Mouse (Mus musculus) CD4-positive helper T cell, adult 2 months (primary cell): ENCODE measurements at regions not wholly inside any gene's neighbourhood (a gene's known extent, or its start where the extent isn't known, plus 50 kb on each side); places are given as distances from the start of the nearest gene placed in this dataset.
A peak's percentile ranks its signal among the peaks of the same experiment; 100 is the strongest.
"Not testable (repeated sequence)": the region's sequence is repeated elsewhere in the genome, so short reads cannot be mapped to it uniquely, and the experiment has no call there.

Experiments
- DNase-seq: peaks from one replicate; pipeline ENCODE4 v3.0.0-alpha.2; 2012; ENCODE audit warnings: low read depth, missing footprints, low spot score

DNA sequence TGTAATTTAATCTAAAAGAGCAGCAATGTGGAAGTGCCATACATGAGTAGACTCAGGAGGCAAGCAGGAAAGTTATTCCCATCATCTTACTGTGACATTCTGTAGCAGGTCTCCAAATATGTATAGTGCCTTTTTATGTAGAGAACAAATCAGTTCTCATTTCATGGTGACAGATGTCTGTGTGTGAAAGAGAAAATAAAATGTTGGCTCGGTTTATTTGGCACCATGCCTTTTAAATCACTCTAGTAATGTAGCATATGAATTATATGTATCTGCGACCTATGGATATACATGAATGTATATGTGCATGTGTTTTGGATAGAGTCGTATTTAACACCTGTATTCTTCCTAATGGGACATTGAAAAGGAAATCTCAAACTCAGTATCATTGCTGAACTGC, 146.2 kb downstream of the Kcnrg start:
- no peak for DNase-seq

DNA sequence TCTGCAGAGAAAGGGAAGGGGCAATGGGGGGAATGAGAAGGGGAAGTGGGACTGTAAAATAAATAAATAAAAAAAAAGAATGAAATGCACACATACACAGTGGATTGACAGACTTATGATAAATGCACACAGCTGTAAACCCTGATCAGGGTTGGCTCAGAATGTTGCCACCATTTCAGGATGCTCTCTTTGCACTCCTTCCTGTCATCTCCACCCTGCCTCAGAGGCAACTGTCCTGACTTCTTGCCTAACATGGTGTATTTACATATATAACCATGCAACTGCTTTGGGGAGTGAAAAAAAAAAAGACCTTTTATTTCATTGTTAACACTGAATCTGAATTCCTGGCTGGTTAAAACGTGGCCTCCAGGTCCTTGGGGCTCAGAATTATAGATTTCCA, 149.4 kb downstream of the Kcnrg start:
- DNase-seq, result no peak

DNA sequence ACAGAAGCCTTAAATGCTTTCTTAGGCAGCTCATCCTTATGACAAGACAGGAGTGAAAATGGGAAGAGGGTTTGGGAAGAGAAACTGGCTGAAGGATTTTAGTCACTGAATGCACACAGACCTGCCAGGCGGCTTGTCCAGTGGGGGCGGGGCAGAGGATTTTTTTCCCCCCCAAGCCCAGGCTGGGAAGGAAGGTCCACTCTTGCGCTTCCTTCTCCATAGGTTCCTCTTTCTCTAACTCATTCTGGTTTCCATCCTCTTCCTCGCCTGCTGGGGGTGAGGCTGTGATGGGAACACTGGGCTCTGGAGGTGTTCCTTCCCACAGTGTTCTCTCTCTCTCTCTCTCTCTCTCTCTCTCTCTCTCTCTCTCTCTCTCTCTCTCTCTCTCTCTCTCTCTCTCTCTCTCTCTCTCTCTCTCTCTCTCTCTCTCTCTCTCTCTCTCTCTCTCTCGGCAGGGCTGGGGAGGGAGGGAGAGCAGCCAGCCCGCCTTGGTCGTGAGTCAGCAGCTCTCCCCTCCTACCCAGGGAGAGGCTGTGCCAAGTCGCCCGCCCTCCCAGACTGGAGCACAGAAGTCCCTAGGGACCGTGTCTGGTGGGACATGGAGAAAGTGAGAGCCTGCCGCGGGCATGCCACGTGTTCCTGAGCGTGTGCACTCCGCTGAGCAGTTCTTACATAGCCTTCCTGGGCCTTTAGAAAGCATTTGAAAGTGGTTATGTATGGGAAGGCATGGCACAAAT, 150.0 kb downstream of the Kcnrg start:
- DNase-seq, result no peak

DNA sequence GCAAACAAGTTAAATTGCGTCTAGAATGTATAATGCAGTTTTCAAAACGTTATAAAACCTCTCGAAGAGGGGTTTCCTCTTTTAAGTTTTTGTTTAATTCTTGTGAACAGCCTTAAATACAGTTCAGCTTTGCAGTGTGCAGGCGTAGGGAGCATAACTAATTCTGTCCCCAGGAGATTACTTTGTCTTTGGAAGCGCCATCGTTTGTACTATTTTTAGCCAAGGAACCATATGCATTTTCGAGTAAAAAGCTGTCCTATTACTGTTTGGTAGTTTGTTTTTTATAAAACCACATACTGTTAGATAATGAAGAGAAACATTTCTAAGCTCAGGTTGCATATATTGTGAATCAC, 150.5 kb downstream of the Kcnrg start:
- DNase-seq, result no peak

DNA sequence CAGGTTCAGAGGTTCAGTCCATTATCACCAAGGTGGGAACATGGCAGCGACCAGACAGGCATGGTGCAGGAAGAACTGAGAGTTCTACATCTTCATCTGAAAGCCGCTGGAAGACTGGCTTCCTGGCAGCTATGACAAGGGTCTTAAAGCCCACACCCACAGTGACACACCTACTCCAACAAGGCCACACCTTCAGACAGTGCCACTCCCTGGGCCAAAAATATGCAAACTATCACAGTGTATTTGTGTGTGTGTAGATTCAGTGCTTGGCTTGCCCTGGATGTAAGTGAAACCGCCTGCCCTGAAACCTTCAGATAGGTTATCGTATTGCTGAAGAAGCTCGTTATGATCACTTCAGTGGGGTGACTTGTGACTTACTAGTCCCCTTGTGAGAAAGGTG, 151.3 kb downstream of the Kcnrg start:
- no peak for DNase-seq

DNA sequence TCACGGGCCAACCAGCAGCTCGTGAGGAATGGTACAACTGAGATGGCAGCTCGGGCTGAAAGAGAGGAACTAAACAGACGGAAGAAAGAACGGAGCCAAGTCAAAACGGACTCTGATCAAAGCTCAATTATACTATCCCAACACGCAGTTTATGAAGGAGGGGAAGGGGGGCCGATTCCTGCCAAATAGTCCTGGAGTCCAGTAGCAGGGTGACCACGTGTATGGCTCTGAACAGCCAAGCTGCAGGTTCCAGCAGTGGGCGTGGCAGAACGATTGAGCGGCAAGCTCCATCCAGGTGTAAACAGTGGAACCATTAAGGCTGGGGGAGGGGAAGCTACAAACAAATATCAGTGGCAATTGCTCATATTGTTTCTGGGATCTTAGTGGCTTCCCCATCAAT, 152.9 kb downstream of the Kcnrg start:
- not testable (repeated sequence) for DNase-seq

DNA sequence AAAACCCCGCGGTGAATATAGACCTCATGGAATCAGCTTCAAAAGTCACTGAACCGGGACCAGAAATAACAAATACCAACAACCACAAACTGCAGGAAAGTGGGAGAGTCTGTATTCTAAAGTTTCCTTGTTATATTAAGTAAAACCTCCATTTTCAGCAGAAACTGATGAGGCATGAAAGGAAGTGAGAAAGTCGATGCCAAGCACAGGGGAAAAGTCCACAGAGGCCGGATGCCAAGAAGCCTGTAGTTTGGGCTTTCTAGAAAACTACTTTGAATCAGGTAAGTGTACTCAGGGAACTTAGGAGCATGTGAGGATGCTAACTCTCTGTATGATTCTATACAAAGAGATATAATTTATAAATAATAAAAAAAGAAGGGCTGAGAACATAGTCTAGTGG, 154.8 kb downstream of the Kcnrg start:
- DNase-seq, result no peak

DNA sequence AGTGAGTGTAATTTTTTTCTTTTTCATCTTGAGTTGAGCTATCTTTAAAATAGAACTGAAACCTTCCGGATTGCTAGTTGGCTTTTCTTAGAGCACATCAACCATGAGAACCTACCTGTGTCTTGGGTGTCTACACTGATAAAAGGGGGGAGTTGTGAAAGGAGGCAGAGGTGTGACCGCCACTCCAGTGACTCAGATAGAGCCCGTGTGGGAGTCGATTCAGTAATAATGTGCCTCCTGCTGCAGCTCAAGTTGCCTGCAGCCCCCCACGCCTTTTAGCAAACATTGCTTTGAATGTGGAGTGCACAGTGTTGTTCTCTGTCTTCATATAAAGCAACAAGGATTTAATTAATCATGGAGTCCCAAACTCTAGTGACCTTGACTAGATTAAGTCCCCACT, 162.6 kb downstream of the Kcnrg start:
- peak; percentile 65 for DNase-seq

DNA sequence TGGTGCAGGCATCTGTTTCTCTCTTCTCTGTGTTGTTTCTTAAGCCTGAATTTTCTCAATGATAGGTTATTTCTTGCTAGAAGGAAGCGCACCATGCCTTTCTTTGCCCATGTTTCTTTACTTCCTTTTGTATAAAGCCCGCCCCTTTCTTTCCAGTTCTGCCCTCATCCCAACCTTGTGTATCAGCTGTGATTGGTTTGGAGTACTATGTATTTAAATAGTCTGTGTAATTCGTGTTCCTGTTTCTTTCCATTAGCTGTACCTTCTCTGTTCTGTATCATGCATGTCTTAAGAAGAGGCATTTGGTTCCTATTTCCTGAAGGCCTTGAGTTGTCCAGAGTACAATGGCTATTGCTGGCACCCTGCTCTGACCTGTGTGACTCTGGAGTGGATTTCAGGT, 166.9 kb downstream of the Kcnrg start:
- DNase-seq, result no peak

DNA sequence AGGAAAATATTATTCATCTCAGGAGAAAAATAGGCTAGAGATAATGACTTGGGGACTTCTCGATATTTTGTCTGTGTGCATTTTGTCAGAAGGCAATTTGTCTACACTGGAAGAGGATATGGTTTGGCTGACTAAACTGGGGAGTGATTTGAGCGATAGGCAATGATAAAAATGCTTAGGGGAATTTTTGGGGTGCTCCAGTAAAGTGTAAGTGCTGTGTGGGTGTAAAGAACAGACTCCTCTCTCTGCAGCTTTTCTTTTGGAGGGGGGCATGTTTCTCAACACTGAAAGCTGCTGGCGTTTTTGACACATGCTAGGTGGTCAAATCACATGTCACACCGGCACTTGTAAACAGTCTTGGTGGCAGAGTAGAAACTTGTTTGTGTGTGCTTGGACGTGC, 171.4 kb downstream of the Kcnrg start:
- peak; percentile 76 for DNase-seq

DNA sequence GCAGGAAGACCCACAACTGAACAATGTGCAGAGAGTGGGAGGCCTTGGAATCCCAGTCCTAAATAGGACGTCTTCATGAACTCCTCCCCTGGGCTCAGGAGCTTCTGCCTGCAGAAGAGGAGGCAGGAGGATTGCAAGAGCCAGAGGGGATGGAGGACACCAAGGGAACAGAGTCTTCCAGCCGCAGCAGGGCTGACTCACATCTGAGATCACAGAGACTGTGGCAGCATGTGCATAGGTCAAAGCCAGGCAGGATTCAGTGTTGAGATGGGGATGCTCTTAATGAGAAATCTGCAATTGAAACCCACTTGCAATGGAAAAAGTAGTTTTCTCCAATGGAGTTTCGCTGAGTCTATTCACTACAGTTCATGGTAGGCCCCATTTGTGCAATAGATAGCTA, 175.9 kb downstream of the Kcnrg start:
- DNase-seq, result no peak

DNA sequence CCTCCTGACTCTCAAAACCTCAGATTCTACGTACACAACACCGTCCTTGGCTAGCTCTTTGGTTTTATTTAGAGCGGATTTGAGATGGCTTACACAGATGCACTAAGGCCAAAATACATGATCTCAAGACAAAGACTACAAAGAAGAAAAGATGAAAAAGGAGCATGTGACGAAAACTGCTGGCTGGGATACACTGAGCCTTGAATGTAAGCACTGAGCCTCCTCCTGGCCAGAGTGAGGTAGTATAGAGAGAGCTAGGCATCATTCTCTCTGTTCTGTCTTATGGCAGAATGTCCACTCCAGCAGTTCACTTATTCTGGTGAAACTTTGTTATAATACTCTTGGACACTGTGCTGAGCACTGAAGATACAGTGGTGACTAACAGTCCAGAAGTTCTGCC, 177.4 kb downstream of the Kcnrg start:
- DNase-seq, result peak; percentile 27

DNA sequence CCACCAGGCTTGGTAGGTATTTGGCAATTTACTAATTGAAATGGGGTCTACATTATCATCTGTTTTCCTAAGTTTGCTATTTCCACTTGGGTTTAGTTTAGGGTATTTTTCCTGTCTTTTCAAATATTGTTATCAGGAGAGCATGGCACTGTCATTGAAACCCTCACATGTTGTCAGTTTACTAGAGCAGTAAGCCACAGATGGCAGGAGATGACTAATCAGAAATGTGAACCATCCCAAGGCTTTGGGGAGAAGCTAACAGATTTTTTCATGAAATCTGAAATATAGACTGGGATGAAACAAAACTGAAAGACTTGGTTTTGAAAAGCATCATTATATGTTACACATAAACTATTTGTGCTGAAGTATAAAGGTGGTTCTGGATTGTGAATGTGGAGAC, 178.8 kb downstream of the Kcnrg start:
- no peak for DNase-seq

DNA sequence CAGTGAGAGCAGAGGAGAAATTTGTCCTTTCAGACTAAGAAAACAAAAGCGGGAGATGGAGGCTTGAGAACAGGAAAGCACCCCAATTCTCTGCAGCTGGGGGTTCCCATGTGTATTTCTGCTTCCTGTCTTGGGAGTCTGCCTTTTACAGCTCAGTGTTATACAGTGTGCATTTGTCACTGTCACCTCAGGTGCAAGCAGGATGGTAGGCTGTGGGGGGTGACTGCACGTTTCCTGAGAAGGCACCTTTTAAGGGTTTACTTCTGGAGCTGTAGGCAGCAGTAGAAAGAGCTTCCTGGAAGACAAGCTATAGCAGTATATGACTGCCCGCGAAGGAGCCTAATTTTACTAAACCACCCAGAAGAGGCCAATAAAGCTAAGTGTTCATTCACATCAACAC, 180.5 kb downstream of the Kcnrg start:
- peak; percentile 55 for DNase-seq

DNA sequence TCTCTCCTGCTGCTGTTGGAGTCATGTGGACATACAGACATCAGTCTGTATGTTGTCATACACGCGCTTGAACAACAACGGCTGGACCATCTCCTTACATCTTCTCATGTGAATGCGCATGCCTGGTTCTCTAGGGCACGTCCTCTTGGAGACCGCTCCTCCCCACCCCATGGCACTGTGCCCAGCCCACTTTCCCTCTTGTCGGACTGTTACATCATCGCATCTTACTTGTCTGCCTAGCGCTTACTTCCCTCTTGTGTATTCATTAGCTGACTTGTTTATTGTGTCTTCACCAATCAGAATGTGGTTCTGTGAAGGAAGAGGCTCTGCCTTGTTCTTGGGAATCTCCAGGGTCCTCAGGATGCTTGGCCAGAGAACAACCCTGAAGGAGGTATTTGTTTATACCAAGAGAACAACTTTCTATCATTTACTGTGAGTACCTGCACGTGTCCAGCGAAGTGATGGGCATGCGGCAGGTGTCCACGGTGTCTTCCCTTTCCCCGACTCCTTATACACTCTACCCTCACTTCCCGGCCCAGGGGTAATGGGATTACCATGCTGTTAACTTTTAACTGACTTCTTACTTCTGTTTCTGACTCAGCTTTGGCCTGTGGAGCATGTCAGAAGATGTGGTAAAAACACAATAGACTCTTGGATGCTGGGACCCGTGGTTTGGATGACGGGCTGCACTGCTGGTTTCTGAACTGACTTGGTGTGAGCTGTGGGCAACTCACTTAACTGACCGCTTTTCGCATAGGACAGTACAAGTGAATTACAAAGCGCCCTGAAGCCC, 181.9 kb downstream of the Kcnrg start:
- DNase-seq, result no peak

DNA sequence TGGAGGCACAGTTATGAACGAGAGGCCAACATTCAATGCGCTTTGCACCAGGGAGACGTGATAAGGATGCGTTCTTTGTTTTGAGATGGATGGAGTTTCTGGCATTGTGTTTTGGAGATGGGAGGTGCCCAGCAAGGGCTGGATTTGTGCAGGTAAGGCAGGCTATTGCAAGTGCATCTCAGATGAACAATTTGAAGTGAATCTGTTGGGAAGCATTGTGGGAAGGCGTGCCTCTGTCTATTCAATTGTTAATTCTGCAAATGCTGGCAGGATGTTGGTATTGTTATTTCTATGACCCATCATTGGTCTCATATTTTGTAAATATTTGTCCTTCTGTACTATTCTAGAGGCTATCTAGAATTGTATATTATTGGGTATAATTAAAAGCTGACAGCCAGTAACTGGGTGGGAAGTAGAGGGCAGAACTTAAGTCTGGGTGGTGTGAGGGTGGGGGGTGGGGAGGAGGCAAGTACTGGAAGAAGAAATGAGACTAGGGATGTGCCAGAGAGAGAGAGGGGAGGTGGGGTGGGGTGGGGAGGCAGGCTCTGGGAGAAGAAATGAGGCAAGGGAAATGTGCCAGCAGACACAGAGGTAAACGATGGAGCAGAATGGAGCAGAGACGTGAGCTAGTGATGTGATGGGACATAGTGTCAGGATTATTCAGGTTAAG, 188.9 kb downstream of the Kcnrg start:
- DNase-seq, result no peak

DNA sequence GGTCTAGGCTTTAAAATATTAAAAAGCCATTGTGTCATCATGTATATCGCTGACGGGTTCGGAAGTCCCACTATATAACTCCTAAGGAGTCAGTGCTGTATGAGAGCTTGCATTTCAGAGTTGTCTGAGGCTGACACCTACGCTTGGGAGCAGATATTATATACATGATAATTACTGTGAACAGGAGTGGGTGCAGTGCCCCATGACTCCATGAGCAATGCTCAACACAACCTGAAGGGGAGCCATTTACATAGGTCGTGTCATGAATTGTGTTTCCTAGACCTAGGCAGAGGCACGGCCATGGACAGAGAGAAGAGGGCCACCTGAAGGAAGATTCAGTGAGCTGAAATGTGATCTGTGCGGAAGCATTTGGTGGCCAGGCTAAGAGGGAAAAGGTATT, 189.4 kb downstream of the Kcnrg start:
- DNase-seq, result no peak

DNA sequence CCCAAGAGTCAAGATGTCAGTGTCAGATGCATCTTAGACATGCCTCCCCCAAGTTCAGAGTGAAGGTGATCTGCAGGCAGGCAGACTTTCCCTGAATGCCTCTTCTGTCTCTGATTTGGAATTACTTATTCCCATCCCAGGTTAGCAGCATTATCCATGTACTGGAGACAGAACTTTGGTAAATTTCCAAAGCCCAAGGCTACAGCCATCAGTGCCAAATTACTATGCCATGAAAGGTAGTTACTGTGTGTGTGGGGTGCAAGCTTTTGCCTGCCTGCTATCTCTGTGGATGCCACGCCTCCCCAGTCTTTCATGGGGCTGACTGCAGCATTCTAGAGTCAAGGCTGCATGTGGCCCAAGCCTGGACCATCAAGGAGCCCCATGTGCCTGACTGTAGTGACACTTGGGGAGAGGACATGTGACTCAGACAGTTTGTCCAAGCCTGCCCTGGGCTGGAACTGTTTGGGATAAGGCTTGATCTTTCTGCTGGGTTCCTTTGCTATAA, 196.2 kb downstream of the Kcnrg start:
- DNase-seq, result no peak

DNA sequence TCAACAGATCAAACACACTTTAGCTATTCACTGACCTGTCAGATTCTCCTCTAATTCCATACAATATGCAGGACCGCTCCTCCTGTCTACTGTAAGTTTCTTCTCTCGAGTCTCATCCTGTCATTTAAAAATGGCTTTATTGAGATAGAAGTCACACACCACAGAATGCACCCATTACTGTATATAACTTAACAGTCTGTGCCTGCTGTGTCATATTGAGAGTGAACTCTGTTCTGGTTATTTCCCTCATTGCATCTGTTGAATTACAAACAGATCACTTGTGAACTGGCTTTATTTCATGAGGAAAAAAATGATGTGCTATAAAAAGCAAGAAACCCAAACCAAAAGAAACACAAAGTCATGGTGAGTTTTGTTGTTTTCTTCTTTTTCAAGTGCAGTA, 198.2 kb downstream of the Kcnrg start:
- DNase-seq, result no peak

DNA sequence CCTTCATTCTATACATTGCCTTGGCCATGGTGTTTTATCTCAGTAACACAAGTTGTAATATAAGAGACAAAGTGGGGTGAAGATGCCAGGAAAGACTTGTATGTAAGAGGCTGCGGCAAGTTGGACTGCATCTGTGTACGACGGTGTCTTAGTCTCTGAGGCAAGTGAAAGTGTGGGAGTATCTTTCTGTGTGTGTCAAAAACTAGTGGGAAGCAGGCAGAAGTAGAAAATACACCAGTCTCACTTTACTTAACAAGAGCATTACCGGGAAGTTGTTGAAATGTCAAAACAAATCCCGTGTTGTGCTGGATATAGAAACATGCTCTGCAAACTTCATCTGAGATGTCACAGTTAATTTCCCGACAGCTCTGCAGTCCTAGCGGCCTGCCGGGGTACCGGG, 200.9 kb downstream of the Kcnrg start:
- DNase-seq, result no peak

DNA sequence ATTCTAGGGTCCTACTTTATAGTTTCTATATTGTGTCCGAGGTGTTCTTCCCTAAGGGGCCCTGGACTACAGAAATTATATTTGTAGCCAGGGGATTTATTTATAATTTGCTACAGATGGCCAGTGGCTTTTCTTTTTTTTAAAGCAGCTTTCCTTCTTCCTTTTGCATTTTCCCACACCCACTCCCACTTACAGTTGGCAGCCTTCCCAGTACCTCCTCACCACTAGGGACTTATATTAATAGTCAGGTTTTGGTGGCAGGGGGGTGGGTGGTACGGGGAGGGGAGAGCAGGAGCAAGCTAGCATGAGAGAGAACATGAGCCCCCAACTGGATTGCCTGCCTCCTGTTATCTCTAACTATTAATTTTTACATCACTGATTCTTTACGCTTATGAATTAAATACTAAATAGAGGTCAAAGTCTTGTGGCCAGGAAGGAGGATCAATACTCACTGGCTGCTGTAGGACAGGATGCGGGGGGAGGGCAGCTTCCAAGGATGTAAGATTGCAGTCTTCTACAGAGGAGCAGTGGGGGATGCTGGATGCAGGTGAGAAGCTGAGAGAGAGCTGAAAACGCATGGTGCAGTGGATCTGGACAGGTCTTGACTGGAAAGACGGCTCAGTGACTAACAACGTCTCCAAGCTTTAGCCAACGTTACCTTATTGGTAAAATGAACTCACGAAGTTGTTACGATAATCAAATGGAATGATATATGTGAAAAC, 202.6 kb downstream of the Kcnrg start:
- no peak for DNase-seq

DNA sequence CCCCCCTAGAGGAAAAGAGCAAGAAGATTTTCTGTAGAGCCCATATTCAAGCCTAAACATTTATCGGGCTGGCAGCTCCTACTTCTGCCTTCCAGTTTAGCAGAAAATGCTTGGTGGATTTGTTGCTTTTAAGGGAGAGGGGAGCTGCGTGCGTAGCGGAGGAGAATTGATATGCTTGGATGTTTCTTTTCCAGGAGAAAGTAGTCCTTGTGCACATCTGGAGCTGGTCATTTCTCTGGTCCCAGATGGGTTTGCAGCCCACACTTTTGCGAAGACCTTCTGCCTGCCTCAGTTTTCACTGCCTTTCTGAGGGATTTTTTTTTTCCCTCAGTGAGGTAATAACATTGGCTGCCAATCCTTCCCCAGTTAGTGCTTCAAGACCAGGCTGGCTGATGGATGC, 203.6 kb downstream of the Kcnrg start:
- DNase-seq, result no peak
